Mouse (Mus musculus) heart, embryonic 14.5 days (tissue): ENCODE data around the gene Htr5a. TPM values are rescaled to one million over a fixed set of nuclear protein-coding genes. Genes with fewer than 3 reads are reported as not detected.

Experiments used
- ATAC-seq: fragments of 200-750 bp; cut with Nextera tagmentation; 2 replicates; pipeline ENCODE4 v1.8.0; 2017; ENCODE audit warnings: low read depth, moderate TSS enrichment; ENCODE audit not compliant: insufficient number of reproducible peaks, insufficient read depth, low FRiP score
- H3K27ac ChIP-seq, 2 experiments: fragments of 200-500 bp in 1 of 2; fragments of 300-500 bp in 1 of 2; sonication (generic) in 1 of 2; replicated peaks in 1 of 2; 2 replicates each; pipeline ENCODE4 v1.5.1; 2012 to 2014; ENCODE audit warnings: low read depth in 2 of 2, low read length in 2 of 2, control low read depth in 1 of 2, mild to moderate bottlenecking in 1 of 2, mixed read lengths in 1 of 2; ENCODE audit not compliant: control insufficient read depth in 1 of 2, insufficient read depth in 1 of 2
- H3K27me3 ChIP-seq: fragments of 300-500 bp; sonication (generic); 2 replicates; pipeline ENCODE4 v1.6.1; 2014; ENCODE audit warnings: mild to moderate bottlenecking, low read length, control low read depth; ENCODE audit not compliant: control insufficient read depth, insufficient read depth
- H3K36me3 ChIP-seq: fragments of 300-500 bp; sonication (generic); 2 replicates; pipeline ENCODE4 v1.6.1; 2014; ENCODE audit warnings: mild to moderate bottlenecking, control low read depth, low read length, mixed read lengths; ENCODE audit not compliant: control insufficient read depth, insufficient read depth
- H3K4me1 ChIP-seq, 2 experiments: fragments of 200-500 bp in 1 of 2; fragments of 300-500 bp in 1 of 2; sonication (generic) in 1 of 2; 2 replicates each; pipeline ENCODE4 v1.6.1; 2012 to 2014; ENCODE audit warnings: low read length in 2 of 2, control low read depth in 1 of 2, mixed read lengths in 1 of 2; ENCODE audit not compliant: control insufficient read depth in 2 of 2, insufficient read depth in 2 of 2
- H3K4me2 ChIP-seq: fragments of 300-500 bp; sonication (generic); 2 replicates; pipeline ENCODE4 v1.6.1; 2014; ENCODE audit warnings: mild to moderate bottlenecking, low read length
- H3K4me3 ChIP-seq, 2 experiments: fragments of 200-500 bp in 1 of 2; fragments of 300-500 bp in 1 of 2; sonication (generic) in 1 of 2; 2 replicates each; pipeline ENCODE4 v1.5.1; 2012 to 2014; ENCODE audit warnings: low read length in 2 of 2, mild to moderate bottlenecking in 2 of 2, control low read depth in 1 of 2, low read depth in 1 of 2, moderate library complexity in 1 of 2; ENCODE audit not compliant: control insufficient read depth in 1 of 2, insufficient read depth in 1 of 2
- H3K9ac ChIP-seq: fragments of 300-500 bp; sonication (generic); 2 replicates; pipeline ENCODE4 v1.6.1; 2014; ENCODE audit warnings: mild to moderate bottlenecking, low read length
- H3K9me3 ChIP-seq: fragments of 300-500 bp; sonication (generic); 2 replicates; pipeline ENCODE4 v1.6.1; 2016; ENCODE audit warnings: low read length, control low read depth; ENCODE audit not compliant: control insufficient read depth
- WGBS: fragments of 180-500 bp; shearing (Covaris S2); extraction: QIAGEN DNeasy Blood & Tissue Kit; methylation state at CpG from one replicate; pipeline ENCODE4 v1.1.7; 2014; 5-methylcytosine and 5-hydroxymethylcytosine counted together
- polyA plus RNA-seq: library from polyadenylated mRNA; unstranded; fragments of >200 nt; fragmentation: Nextera tagmentation; extraction: Ambion mirVana; gene quantifications from 2 replicates; pipeline ENCODE4 v1.2.1, GENCODE M21; 2014

Gene Htr5a
- polyA plus RNA-seq, 1 experiment from 2014 or later, result not detected

DNA sequence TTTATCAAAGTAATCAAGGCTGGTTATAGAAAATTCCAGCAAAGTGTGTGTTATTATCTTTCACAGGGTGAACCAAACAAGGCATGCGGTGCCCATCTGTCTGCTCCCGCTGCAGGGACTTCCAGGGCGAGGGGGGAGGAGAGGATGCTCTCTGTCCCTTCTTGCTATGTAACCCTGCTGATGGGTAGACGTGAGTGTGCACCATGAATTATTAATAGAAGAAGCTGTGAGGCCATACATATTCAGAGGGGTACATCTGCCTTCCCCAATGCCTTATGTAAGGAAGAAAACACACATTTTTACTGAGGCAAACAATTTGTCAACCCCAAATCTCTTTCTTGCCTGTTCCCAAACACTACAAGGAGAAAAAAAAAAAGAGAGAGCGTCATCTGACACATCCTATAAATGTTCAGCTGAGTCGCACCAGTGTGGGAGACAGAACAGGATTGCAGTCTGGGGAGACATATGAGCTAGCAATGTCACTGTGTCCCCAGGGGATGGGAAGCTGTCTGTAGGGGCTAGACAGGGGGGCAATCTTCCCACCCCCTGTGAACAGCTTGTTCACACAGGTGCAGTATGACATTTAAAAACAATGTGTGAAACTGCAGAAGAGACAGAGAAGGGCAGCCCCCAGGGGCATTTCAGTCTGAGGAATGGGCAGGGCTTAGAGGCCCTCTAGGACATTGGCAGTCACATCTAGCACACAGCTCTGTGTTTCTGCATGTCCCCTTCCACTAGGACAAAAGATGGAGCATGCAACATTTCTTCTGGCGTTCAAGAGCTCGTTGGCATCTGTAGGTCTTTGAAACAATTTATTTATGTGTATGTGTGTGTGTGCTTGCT lies 31.5 kb downstream of the Htr5a start:
- Histone ChIP-seq H3K4me1 (no peaks in the 10 kb centered on the region), H3K36me3 (no peaks in the 10 kb centered on the region)

DNA sequence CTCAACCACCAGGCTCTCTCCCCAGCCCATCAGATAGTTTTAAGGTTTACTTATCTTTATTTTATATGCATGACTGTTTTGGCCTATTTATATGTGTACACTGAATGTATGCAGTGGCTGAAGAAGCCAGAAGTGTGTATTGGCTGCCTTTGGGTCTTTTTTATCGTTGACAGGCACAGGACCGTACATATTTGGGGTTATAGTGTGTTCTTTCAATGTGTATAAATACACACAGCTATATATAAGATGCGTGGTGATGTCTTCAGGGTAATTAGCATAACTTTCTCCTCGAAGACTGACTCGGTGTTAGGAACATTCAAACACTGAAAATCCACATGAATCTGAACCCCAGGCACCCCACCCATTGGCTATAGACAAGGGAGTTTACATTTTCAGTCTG lies 32.3 kb downstream of the Htr5a start:
- H3K4me3 ChIP-seq, result no peak overlapping the region
- 84% methylated on average over 5 of the region's 5 CpGs for WGBS
- no peak overlapping the region for H3K9ac ChIP-seq
- H3K4me1 ChIP-seq, result no peaks in the 10 kb centered on the region
- no peak for ATAC-seq
- no peaks in the 10 kb centered on the region for H3K9me3 ChIP-seq
- no peaks in the 10 kb centered on the region for H3K36me3 ChIP-seq
- no peak overlapping the region for H3K27ac ChIP-seq
- H3K4me2 ChIP-seq, result no peak overlapping the region
- no peaks in the 10 kb centered on the region for H3K27me3 ChIP-seq

More for the DNA sequence above, 31.5 kb downstream of the Htr5a start:
- Histone ChIP-seq H3K4me3 (no peak overlapping the region), H3K27me3 (no peaks in the 10 kb centered on the region), H3K9ac (no peak overlapping the region), H3K9me3 (no peaks in the 10 kb centered on the region), H3K4me2 (no peak overlapping the region), H3K27ac (no peak overlapping the region)
- ATAC-seq, result no peak
- WGBS, result 65% methylated on average over 8 of the region's 8 CpGs

DNA sequence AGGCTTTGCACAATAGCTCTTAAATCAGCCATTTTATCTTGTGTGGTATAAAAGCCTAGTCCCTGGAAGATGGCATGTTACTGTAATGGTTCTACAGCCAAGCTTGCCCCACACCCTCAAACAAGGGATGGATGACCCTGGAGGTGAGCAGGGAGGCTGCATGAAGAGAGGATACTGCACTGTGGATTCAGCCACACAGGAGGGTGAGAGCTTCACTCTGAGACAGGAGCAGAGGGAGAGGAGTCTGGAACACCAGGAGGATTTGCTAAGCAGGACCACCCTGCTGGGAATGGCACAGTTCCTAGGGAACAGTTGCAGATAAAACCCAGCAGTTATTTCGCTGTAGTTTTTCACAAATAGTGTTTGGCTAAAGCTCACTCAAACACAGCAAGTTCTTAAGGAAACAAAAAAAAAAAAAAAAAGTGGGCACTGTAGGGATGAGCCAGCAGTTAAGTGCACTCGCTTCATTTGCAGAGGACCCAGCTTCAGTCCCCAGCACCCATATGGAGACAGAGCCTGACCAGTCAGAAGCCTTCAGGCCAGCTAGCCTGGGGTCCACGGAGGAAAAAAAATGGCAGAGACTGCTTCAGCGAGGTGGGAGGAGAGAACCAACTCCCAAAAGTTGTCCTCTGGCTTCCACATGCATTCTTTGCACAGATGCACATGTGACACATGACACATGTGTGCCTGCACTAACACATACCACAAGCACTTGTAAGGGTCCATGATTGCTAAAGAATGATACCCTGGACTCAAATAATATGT lies 33.6 kb downstream of the Htr5a start:
- 40% methylated on average over 4 of the region's 4 CpGs for WGBS
- Histone ChIP-seq H3K9me3 (no peaks in the 10 kb centered on the region), H3K4me2 (no peak overlapping the region), H3K27me3 (no peaks in the 10 kb centered on the region), H3K9ac (no peak overlapping the region), H3K4me3 (no peak overlapping the region), H3K4me1 (no peaks in the 10 kb centered on the region), H3K36me3 (no peaks in the 10 kb centered on the region), H3K27ac (no peak overlapping the region)
- ATAC-seq, result no peak

DNA sequence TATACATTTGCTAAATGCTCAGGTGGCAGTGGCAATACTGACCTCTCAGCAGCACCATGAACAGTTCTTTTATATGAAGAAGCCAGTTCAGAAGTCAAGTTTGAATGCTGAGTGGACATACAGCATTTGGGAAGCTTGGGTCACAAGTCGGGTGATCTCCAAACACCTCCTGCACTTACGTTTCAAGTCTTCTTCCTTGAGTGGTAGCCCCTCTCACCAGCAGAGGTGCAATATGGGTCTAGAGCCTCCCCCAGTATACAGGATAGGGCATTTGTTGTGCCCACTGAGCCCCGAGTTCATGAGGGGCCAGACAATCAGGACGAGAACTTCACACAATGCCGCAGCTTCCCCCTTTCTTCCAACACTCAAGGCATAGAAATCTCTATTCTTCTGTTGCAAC lies 36.4 kb downstream of the Htr5a start:
- WGBS, result 82% methylated on average over 5 of the region's 5 CpGs
- no peak for ATAC-seq
- H3K9ac ChIP-seq, result no peak overlapping the region
- H3K27ac ChIP-seq, result no peak overlapping the region
- H3K4me2 ChIP-seq, result no peak overlapping the region
- no peaks in the 10 kb centered on the region for H3K36me3 ChIP-seq
- no peak overlapping the region for H3K4me3 ChIP-seq
- no peaks in the 10 kb centered on the region for H3K4me1 ChIP-seq
- no peaks in the 10 kb centered on the region for H3K9me3 ChIP-seq
- H3K27me3 ChIP-seq, result no peaks in the 10 kb centered on the region

DNA sequence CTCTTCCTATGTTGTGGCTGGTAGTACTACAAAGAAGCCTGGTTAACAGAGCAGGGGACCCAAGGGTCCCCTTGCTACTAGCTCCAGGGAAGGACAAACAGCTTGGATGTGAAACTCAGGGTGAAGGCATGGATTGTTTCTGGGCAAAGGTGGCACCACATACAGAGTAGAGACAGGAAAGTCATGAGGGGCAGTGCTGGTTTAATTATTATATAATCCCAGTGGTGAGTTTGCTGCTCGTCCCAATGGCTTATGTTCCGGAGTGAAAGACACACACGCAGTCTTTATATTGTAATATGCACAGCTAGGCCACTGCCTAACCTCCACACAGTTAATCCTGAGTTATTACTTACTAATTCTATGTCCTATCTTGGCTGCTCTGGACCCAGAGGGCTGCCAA lies 37.8 kb downstream of the Htr5a start:
- WGBS, result 75% methylated on average over 3 of the region's 3 CpGs
- H3K27ac ChIP-seq, result no peak overlapping the region
- H3K4me1 ChIP-seq, result no peaks in the 10 kb centered on the region
- no peak for ATAC-seq
- no peak overlapping the region for H3K4me2 ChIP-seq
- no peak overlapping the region for H3K4me3 ChIP-seq
- no peak overlapping the region for H3K9ac ChIP-seq
- no peaks in the 10 kb centered on the region for H3K9me3 ChIP-seq
- no peaks in the 10 kb centered on the region for H3K27me3 ChIP-seq
- H3K36me3 ChIP-seq, result no peaks in the 10 kb centered on the region

DNA sequence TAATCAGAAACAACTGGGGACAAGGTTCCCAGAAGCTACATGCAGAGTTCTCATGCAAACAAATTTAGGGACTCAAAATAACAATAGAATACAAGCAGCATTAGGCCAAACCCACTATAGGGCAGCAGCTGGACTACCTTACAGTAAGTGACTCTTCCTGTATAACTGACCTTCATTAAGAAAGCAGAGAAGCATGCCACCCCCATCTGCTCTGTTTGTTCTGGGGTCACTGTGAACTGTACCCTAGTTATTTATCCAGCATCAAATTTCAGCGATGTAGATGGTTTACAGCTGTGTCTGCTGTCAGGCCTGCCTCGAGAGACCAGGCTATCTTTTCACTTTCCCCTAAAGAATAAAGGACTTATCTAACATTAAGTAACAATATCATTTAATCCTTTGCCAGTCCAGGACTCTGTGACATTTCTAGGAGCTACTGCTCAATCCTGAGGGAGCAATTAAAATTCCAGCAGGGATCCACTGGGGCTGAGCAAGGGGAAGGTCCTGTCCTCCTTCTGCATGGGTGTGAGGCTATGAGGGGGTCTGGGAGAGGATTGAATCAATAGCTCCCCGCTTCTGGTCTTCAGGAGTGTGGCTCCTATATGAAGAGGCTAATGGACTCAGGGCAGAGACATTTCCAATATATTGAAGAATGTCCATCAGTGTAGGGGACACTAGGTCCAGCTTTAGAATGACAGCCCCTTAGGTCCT lies 38.5 kb downstream of the Htr5a start:
- WGBS, result 42% methylated on average over 3 of the region's 3 CpGs
- Histone ChIP-seq H3K4me3 (no peak overlapping the region), H3K27ac (no peak overlapping the region), H3K9me3 (no peaks in the 10 kb centered on the region), H3K9ac (no peak overlapping the region), H3K4me1 (no peaks in the 10 kb centered on the region), H3K27me3 (no peaks in the 10 kb centered on the region), H3K36me3 (no peaks in the 10 kb centered on the region), H3K4me2 (no peak overlapping the region)
- no peak for ATAC-seq

DNA sequence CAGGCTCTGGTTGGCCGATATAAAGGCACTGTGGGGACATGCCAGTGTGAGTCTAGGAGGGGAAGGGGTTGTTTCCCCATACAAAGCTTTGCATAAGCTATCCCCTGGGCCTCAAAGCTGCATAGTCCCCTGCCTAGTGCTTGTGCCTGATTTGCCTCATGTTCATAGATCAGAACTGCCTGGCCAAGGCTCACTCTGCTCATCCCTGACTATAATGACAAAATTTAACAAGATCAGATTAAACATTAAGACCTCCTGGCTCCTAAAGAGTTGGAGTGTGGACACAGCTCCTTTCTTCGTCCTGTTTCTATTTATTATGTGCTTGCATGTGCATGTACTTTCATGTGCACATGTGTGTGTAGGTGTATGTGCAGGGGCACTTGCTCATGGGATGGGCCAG lies 39.3 kb downstream of the Htr5a start:
- no peaks in the 10 kb centered on the region for H3K9me3 ChIP-seq
- H3K4me3 ChIP-seq, result no peak overlapping the region
- H3K4me1 ChIP-seq, result no peaks in the 10 kb centered on the region
- no peak for ATAC-seq
- H3K27me3 ChIP-seq, result no peaks in the 10 kb centered on the region
- H3K27ac ChIP-seq, result no peak overlapping the region
- WGBS, result 55% methylated on average over 2 of the region's 2 CpGs
- H3K36me3 ChIP-seq, result no peaks in the 10 kb centered on the region
- no peak overlapping the region for H3K9ac ChIP-seq
- no peak overlapping the region for H3K4me2 ChIP-seq
